7 mouse cellular contexts compared by ENCODE assay signal in the genomic region with DNA sequence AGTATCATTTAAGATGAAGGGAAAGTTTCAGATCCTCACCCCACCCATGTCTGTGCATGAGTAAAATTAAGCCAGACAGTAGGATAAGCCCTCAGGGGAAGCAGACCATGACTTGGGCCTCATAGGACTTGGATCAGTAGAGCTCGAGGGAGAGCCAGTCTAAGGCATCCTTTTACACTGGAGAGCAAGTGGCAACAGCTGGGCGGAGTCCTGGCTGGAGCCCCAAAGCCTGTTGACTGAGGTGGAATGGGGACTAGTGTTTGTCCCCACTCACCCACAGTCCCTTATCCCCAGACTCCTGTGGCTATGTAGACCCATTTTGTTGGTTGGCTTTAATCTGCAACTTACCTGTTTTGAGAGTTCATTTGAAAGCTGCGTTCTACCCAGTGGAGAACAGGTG.
"Had no signal": no experiment of that assay in that cellular context is flagged by ENCODE, and none has a peak within 500 bp of the region (broad histone marks: within the 10 kb centered on the region; RNA-seq: fewer than 3 reads in every experiment).

No protein-coding gene starts in this region.

- H3K27me3 ChIP-seq: midbrain, embryonic 15.5 days; neural tube, embryonic 12.5 days had no signal

- H3K4me3 ChIP-seq: left cerebral cortex, adult 2 months; limb, embryonic 10.5 days; midbrain, embryonic 10.5 days; midbrain, embryonic 15.5 days; neural tube, embryonic 12.5 days had no signal

- DNase-seq: thymus, postnatal 25 days had no signal

- H3K9ac ChIP-seq: midbrain, embryonic 15.5 days; neural tube, embryonic 12.5 days had no signal

- H3K4me1 ChIP-seq: limb, embryonic 10.5 days; midbrain, embryonic 10.5 days; midbrain, embryonic 15.5 days; neural tube, embryonic 12.5 days had no signal

- H3K27ac ChIP-seq: left cerebral cortex, adult 2 months; limb, embryonic 10.5 days; midbrain, embryonic 10.5 days; midbrain, embryonic 15.5 days; neural tube, embryonic 12.5 days; stomach, postnatal 0 days had no signal

- H3K4me2 ChIP-seq: midbrain, embryonic 15.5 days; neural tube, embryonic 12.5 days had no signal

- ATAC-seq: midbrain, embryonic 15.5 days had no signal

- H3K9me3 ChIP-seq: limb, embryonic 10.5 days; midbrain, embryonic 10.5 days; midbrain, embryonic 15.5 days; neural tube, embryonic 12.5 days had no signal
